Mouse (Mus musculus) layer of hippocampus, postnatal 25 days (tissue): Measurements from ENCODE around the gene Gcnt2. TPM values are rescaled to one million over a fixed set of nuclear protein-coding genes. Genes with fewer than 3 reads are reported as not detected.
"Not testable (repeated sequence)": the region's sequence is repeated elsewhere in the genome, so short reads cannot be mapped to it uniquely, and the experiment has no call there.

ENCODE experiments used
- DNase-seq, 2 experiments: peaks; one replicate each; pipeline ENCODE4 v3.0.0; 2022; ENCODE audit warnings: mixed read lengths in 2 of 2, low spot score in 1 of 2; ENCODE audit errors: extremely low spot score in 1 of 2
- microRNA-seq, 2 experiments: library from miRNA; unstranded; fragments of <30 nt; microRNA quantifications; one replicate each; pipeline ENCODE4 v1.2.0; 2021
- total RNA-seq, 2 experiments: library from RNA; stranded (reverse); gene quantifications; 2 replicates each; pipeline ENCODE4 v1.2.3; 2021

Gcnt2 gene
- total RNA-seq, 2 experiments from 2014 or later = 17.0 to 17.5 TPM

- DNase-seq = no peak
These were observed 123.2 kb downstream of the Gcnt2 start for GRCm38 (mm10) chr13:40982759-40983158.

GRCm38 (mm10) chr13:40986081-40986480 lies 126.5 kb downstream of the Gcnt2 start:
- no peak for DNase-seq

GRCm38 (mm10) chr13:40987608-40988303 lies 128.2 kb downstream of the Gcnt2 start:
- DNase-seq = not testable (repeated sequence)

GRCm38 (mm10) chr13:40988418-40988817 lies 128.9 kb downstream of the Gcnt2 start:
- no peak for DNase-seq

- DNase-seq = no peak
These were observed 135.1 kb downstream of the Gcnt2 start for GRCm38 (mm10) chr13:40994487-40995263.

GRCm38 (mm10) chr13:40998537-40998936 lies 139.0 kb downstream of the Gcnt2 start:
- DNase-seq = not testable (repeated sequence)

GRCm38 (mm10) chr13:41000140-41000925 lies 140.8 kb downstream of the Gcnt2 start:
- DNase-seq = peak; percentile 19 to 50

GRCm38 (mm10) chr13:41000926-41001639 lies 141.5 kb downstream of the Gcnt2 start, which contains the start of gene Pak1ip1:
Gene Pak1ip1, plus strand, starts transcription at chr13:41001023.
- DNase-seq = peak; percentile 89 to 97

- no peak for DNase-seq
These were observed 142.4 kb downstream of the Gcnt2 start for GRCm38 (mm10) chr13:41002001-41002400.

GRCm38 (mm10) chr13:41006244-41006643 lies 146.7 kb downstream of the Gcnt2 start:
- DNase-seq = no peak

- DNase-seq = no peak
These were observed 148.7 kb downstream of the Gcnt2 start for GRCm38 (mm10) chr13:41008271-41008670.

- no peak for DNase-seq
These were observed 149.4 kb downstream of the Gcnt2 start for GRCm38 (mm10) chr13:41008946-41009345.

Small RNA genes within 50 kb of the gene (microRNA-seq; reads per million reads assigned to microRNA genes)
- 0 reads per million in 2 experiments for gene Mir5124a

Other genes starting within 250 kb of the Gcnt2 start
- gene Tfap2a, start 121.4 kb upstream of the Gcnt2 start, total RNA-seq = under 1 TPM; 0.09 to 0.52 TPM
- gene Pak1ip1, start 141.3 kb downstream of the Gcnt2 start, total RNA-seq = 10 to 100 TPM; 40.5 to 44.7 TPM
- gene Tmem14c, start 156.5 kb downstream of the Gcnt2 start, total RNA-seq = 10 to 100 TPM; 57.8 to 65.9 TPM
- 1 to 10 TPM in 1 of 2 experiments, under 1 TPM in 1; 0.71 to 1.4 TPM for gene Mak, start 220.0 kb downstream of the Gcnt2 start, total RNA-seq